Mouse (Mus musculus) hindbrain, postnatal 0 days (tissue): ENCODE data around the gene Trak1. TPM values are rescaled to one million over a fixed set of nuclear protein-coding genes. Genes with fewer than 3 reads are reported as not detected.
A peak's percentile ranks its signal among the peaks of the same experiment; 100 is the strongest.

Source experiments
- ATAC-seq: fragments of 200-750 bp; cut with Nextera tagmentation; 2 replicates; pipeline ENCODE4 v1.8.0; 2017; ENCODE audit warnings: mild to moderate bottlenecking, moderate TSS enrichment, moderate library complexity
- DNase-seq: peaks from one replicate; pipeline ENCODE4 v3.0.0-alpha.2; 2015; ENCODE audit warnings: low spot score
- H3K27ac ChIP-seq: fragments of 300-500 bp; sonication (generic); 2 replicates; pipeline ENCODE4 v1.5.1; 2014; ENCODE audit warnings: mild to moderate bottlenecking
- H3K27me3 ChIP-seq: fragments of 300-500 bp; sonication (generic); 2 replicates; pipeline ENCODE4 v1.6.1; 2014; ENCODE audit warnings: low read length, mixed read lengths; ENCODE audit not compliant: insufficient read depth
- H3K36me3 ChIP-seq: fragments of 300-500 bp; sonication (generic); 2 replicates; pipeline ENCODE4 v1.6.1; 2014; ENCODE audit warnings: low read length, mixed read lengths; ENCODE audit not compliant: insufficient read depth
- H3K4me1 ChIP-seq: fragments of 300-500 bp; sonication (generic); 2 replicates; pipeline ENCODE4 v1.6.1; 2014; ENCODE audit warnings: antibody characterized with exemption, low read length, mixed read lengths; ENCODE audit not compliant: insufficient read depth
- H3K4me2 ChIP-seq: fragments of 300-500 bp; sonication (generic); 2 replicates; pipeline ENCODE4 v1.6.1; 2014; ENCODE audit warnings: low read depth, mild to moderate bottlenecking, low read length, moderate library complexity, mixed read lengths
- H3K4me3 ChIP-seq: fragments of 300-500 bp; sonication (generic); 2 replicates; pipeline ENCODE4 v1.5.1; 2014; ENCODE audit warnings: low read length
- H3K9ac ChIP-seq: fragments of 300-500 bp; sonication (generic); replicated peaks from 2 replicates; pipeline ENCODE4 v1.6.1; 2014; ENCODE audit warnings: mild to moderate bottlenecking, low read length, moderate library complexity, mixed read lengths
- H3K9me3 ChIP-seq: fragments of 300-500 bp; sonication (generic); 2 replicates; pipeline ENCODE4 v1.6.1; 2016; ENCODE audit warnings: low read length, mixed read lengths
- CTCF ChIP-seq: IDR thresholded peaks from 2 replicates; pipeline ENCODE4 v1.5.1; 2016; ENCODE audit warnings: antibody characterized with exemption, control low read depth, low read depth
- WGBS: fragments of 180-500 bp; shearing (Covaris S2); extraction: QIAGEN DNeasy Blood & Tissue Kit; methylation state at CpG from one replicate; pipeline ENCODE4 v1.1.7; 2014; 5-methylcytosine and 5-hydroxymethylcytosine counted together
- polyA plus RNA-seq: library from polyadenylated mRNA; unstranded; fragments of >200 nt; fragmentation: Nextera tagmentation; extraction: Ambion mirVana; gene quantifications from 2 replicates; pipeline ENCODE4 v1.2.1, GENCODE M21; 2015
- total RNA-seq: library from RNA; depleted of rRNA; stranded (reverse); fragments of >200 nt; gene quantifications from 2 replicates; pipeline ENCODE4 v1.2.3, GENCODE M21; 2014

Trak1 gene
- total and polyA plus RNA-seq, 2 experiments from 2014 or later: 57.8 to 129 TPM

DNA sequence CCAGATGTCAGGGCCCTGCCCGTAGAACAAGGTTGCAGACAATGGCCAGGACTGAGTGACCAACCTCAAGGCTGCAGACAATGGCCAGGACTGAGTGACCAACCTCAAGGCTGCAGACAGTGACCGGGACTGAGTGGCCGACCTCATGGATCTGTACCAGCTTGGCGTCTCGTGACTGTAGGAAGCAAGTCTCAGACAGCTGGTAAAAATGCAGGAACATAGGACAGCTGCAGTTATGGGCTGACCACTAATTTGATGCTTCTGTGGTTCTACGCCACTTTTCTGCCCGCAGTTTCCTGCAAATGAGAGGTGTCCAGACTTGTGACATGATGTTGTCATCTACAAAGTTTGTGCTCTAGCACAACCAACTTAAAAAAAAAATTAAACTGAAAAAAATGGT, 4.1 kb upstream of the Trak1 start:
- ATAC-seq (no peak), DNase-seq (no peak)
- Histone ChIP-seq H3K4me2 (no peak overlapping the region), H3K4me3 (no peak overlapping the region), H3K36me3 (no peaks in the 10 kb centered on the region), H3K9ac (no peak overlapping the region), H3K4me1 (0 out of 2 replicates have a peak, but pooled peaks cover under 1% of the 10 kb centered on the region), H3K27me3 (no peaks in the 10 kb centered on the region), H3K27ac (no peak overlapping the region), H3K9me3 (no peaks in the 10 kb centered on the region)
- TF ChIP-seq CTCF: no peak
- 87% methylated on average over 7 of the region's 7 CpGs for WGBS

- DNase-seq (no peak), ATAC-seq (no peak)
- 76% methylated on average over 7 of the region's 7 CpGs for WGBS
Measured at GRCm38 (mm10) chr9:121295221-121295620, 2.1 kb upstream of the Trak1 start.

DNA sequence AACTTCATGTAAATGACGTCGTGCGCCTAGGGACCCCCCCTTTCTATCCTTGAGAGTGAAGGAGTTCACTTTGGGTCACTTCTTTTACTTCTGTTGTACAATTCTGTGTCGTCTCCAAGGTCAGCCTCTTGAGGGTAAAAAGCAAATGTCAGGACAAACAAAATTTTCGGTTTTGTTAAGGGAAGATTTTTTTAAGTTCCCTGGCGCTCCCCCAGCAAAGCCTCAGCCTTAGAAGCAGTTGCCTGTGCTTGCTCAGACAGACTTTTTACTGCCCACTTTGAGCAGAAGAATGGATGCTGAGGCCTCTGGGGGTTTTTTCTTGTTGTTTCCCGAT, 730 bp downstream of the Trak1 start:
- H3K27ac ChIP-seq: peak overlapping the region; percentile 78
- H3K27me3 ChIP-seq: no peaks in the 10 kb centered on the region
- no peaks in the 10 kb centered on the region for H3K36me3 ChIP-seq
- peak overlapping the region; percentile 91 for H3K4me2 ChIP-seq
- H3K9ac ChIP-seq: peak overlapping the region; percentile 98
- no peak for TF ChIP-seq CTCF
- H3K9me3 ChIP-seq: no peaks in the 10 kb centered on the region
- peaks cover 33% of the 10 kb centered on the region for H3K4me1 ChIP-seq
- peak overlapping the region; percentile 92 for H3K4me3 ChIP-seq
- WGBS: 1% methylated on average over 7 of the region's 7 CpGs
- DNase-seq (no peak), ATAC-seq (no peak)

More at GRCm38 (mm10) chr9:121295221-121295620, 2.1 kb upstream of the Trak1 start:
- H3K4me1 ChIP-seq: peaks cover 21% of the 10 kb centered on the region
- no peaks in the 10 kb centered on the region for H3K27me3 ChIP-seq
- no peak overlapping the region for H3K9ac ChIP-seq
- no peak overlapping the region for H3K27ac ChIP-seq
- no peak overlapping the region for H3K4me2 ChIP-seq
- H3K36me3 ChIP-seq: no peaks in the 10 kb centered on the region
- TF ChIP-seq CTCF: no peak
- H3K4me3 ChIP-seq: no peak overlapping the region
- no peaks in the 10 kb centered on the region for H3K9me3 ChIP-seq

GRCm38 (mm10) chr9:121298411-121299091, 1.2 kb downstream of the Trak1 start:
- H3K27me3 ChIP-seq: no peaks in the 10 kb centered on the region
- TF ChIP-seq CTCF: no peak
- H3K36me3 ChIP-seq: no peaks in the 10 kb centered on the region
- H3K4me3 ChIP-seq: peak overlapping the region; percentile 92
- peak overlapping the region; percentile 98 for H3K9ac ChIP-seq
- DNase-seq (no peak), ATAC-seq (no peak)
- H3K4me2 ChIP-seq: peak overlapping the region; percentile 91
- peaks cover 34% of the 10 kb centered on the region for H3K4me1 ChIP-seq
- WGBS: 6% methylated on average over 15 of the region's 15 CpGs
- H3K27ac ChIP-seq: peak overlapping the region; percentile 78; the same call in 1 of the 2 replicates
- no peaks in the 10 kb centered on the region for H3K9me3 ChIP-seq

DNA sequence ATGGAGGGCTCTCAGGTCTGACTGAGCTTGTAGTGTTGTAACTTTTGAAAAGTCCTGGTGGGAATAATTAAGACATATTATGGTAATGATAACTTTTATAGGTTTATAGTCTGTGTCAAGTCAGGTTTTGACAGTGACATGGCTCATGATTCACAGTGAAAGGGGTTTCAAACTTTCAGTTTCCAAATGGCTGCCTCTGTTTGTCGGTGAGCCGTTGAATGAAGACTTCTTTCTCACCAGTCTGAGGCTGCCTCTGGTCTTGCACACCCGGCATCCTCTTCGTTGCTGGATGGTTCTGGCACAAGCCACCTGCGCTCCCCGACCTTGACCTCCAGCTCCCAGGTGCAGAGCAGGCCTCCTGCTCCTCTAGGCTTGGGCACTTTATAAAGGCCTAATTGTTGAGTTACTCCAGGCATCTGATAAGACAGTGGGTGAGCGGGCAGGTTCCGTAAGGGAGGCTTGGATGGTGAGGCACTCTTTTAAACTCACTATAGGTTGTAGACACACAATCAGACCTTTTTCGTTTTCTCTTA, 2.0 kb downstream of the Trak1 start:
- Histone ChIP-seq H3K4me2 (peak overlapping the region; percentile 91), H3K9ac (peak overlapping the region; percentile 37; the same call in 1 of the 2 replicates), H3K9me3 (no peaks in the 10 kb centered on the region), H3K27ac (peak overlapping the region; percentile 78; the same call in 1 of the 2 replicates), H3K4me1 (peaks cover 38% of the 10 kb centered on the region), H3K4me3 (peak overlapping the region; percentile 92), H3K27me3 (no peaks in the 10 kb centered on the region), H3K36me3 (no peaks in the 10 kb centered on the region)
- no peak for TF ChIP-seq CTCF
- ATAC-seq (no peak), DNase-seq (no peak)
- WGBS: 42% methylated on average over 9 of the region's 9 CpGs

- DNase-seq: no peak
- WGBS: 16% methylated on average over 19 of the region's 19 CpGs
- no peak for ATAC-seq
- Histone ChIP-seq H3K4me1 (peaks cover 38% of the 10 kb centered on the region), H3K27me3 (no peaks in the 10 kb centered on the region), H3K36me3 (no peaks in the 10 kb centered on the region), H3K9ac (peak overlapping the region; percentile 37; the same call in 1 of the 2 replicates), H3K9me3 (no peaks in the 10 kb centered on the region), H3K4me3 (peak overlapping the region; percentile 92), H3K27ac (peak overlapping the region; percentile 20; the same call in 1 of the 2 replicates), H3K4me2 (peak overlapping the region; percentile 91)
- no peak for TF ChIP-seq CTCF
Measured at GRCm38 (mm10) chr9:121299976-121300570, 2.8 kb downstream of the Trak1 start.
